Mouse (Mus musculus) T-helper 2 cell (primary cell): ENCODE measurements around the gene Bnip3.

Experiments used
- in situ Hi-C: fragments of 300-600 bp; cut with MboI, MseI; formaldehyde crosslinking; loops from one replicate; pipeline ENCODE4 v1.15.1; 2025; ENCODE audit warnings: high pct_unique_total_duplicates

Bnip3 gene

GRCm38 (mm10) chr7:138906441-138906840 lies 2.9 kb downstream of the Bnip3 start:
- in situ Hi-C loops = no loop called here

- in situ Hi-C loops = no loop called here
Measured at GRCm38 (mm10) chr7:138903886-138904435, 5.4 kb downstream of the Bnip3 start.

GRCm38 (mm10) chr7:138898743-138899142 lies 10.6 kb downstream of the Bnip3 start:
- in situ Hi-C loops = no loop called here

- in situ Hi-C loops = no loop called here
Measured at GRCm38 (mm10) chr7:138898122-138898521, 11.2 kb downstream of the Bnip3 start.

GRCm38 (mm10) chr7:138885365-138886289 lies 23.7 kb downstream of the Bnip3 start:
- in situ Hi-C loops = no loop called here

GRCm38 (mm10) chr7:138883724-138884123 lies 25.6 kb downstream of the Bnip3 start:
- in situ Hi-C loops = no loop called here

GRCm38 (mm10) chr7:138875031-138875430 lies 34.3 kb downstream of the Bnip3 start:
- in situ Hi-C loops = no loop called here

- in situ Hi-C loops = no loop called here
Measured at GRCm38 (mm10) chr7:138872956-138873355, 36.4 kb downstream of the Bnip3 start.

- in situ Hi-C loops = no loop called here
Measured at GRCm38 (mm10) chr7:138868316-138868715, 41.0 kb downstream of the Bnip3 start.

- in situ Hi-C loops = no loop called here
Measured at GRCm38 (mm10) chr7:138867286-138867685, 42.0 kb downstream of the Bnip3 start.

- in situ Hi-C loops = no loop called here
Measured at GRCm38 (mm10) chr7:138864776-138865175, 44.5 kb downstream of the Bnip3 start.

GRCm38 (mm10) chr7:138863950-138864572 lies 45.3 kb downstream of the Bnip3 start:
- in situ Hi-C loops = no loop called here

- in situ Hi-C loops = no loop called here
Measured at GRCm38 (mm10) chr7:138856670-138857069, 52.6 kb downstream of the Bnip3 start.

GRCm38 (mm10) chr7:138854201-138854600 lies 55.1 kb downstream of the Bnip3 start:
- in situ Hi-C loops = no loop called here

GRCm38 (mm10) chr7:138853417-138854031 lies 55.8 kb downstream of the Bnip3 start:
- in situ Hi-C loops = no loop called here

- in situ Hi-C loops = no loop called here
Measured at GRCm38 (mm10) chr7:138850083-138850482, 59.2 kb downstream of the Bnip3 start.

- in situ Hi-C loops = loop anchor here (5.0 kb wide), 1 partner anchor 64 kb away; no protein-coding TSS in a partner anchor
Measured at GRCm38 (mm10) chr7:138848028-138848920, 61.0 kb downstream of the Bnip3 start.

GRCm38 (mm10) chr7:138847316-138848027 lies 61.8 kb downstream of the Bnip3 start:
- in situ Hi-C loops = loop anchor here (5.0 kb wide), 1 partner anchor 65 kb away; no protein-coding TSS in a partner anchor

GRCm38 (mm10) chr7:138846502-138846991 lies 62.8 kb downstream of the Bnip3 start:
- in situ Hi-C loops = loop anchor here (5.0 kb wide), 1 partner anchor 66 kb away; no protein-coding TSS in a partner anchor
